Mouse (Mus musculus): ENCODE data around the gene Agr3.

Agr3 gene

GRCm38 (mm10) chr12:35983472-35983871 lies 58.1 kb downstream of the Agr3 start:
- DNase-seq (ENCODE audit: low read depth, low spot score), result no peak

GRCm38 (mm10) chr12:35984743-35985142 lies 59.3 kb downstream of the Agr3 start:
- no peak for DNase-seq (ENCODE audit: low read depth, low spot score)

GRCm38 (mm10) chr12:35992711-35993110 lies 67.3 kb downstream of the Agr3 start, which contains the start of gene Agr2:
TSS of gene Agr2 (plus strand) at chr12:35992907.
- no peak for DNase-seq (ENCODE audit: low read depth, low spot score)

DNA sequence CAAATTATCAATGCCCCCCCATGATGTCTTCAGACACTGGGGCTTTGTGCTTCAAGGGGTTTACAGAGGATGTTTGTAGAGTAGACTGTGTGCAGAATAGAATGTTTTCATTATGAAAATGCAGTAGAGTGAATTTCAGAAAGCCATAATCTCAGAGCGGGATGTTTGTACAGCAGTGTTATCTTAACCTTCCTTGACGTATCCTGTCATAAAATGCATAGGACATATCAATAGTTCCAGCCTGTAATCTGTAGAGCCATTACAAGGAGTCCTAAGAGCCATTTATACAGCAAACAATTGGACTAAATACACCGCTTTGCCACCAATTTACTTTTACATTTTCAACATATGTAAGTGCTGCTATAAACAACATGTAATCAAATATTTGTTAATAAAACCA lies 68.2 kb downstream of the Agr3 start:
- DNase-seq (ENCODE audit: low read depth, low spot score), result no peak

- DNase-seq (ENCODE audit: low read depth, low spot score), result no peak
Measured at GRCm38 (mm10) chr12:35994098-35994497, 68.7 kb downstream of the Agr3 start.

DNA sequence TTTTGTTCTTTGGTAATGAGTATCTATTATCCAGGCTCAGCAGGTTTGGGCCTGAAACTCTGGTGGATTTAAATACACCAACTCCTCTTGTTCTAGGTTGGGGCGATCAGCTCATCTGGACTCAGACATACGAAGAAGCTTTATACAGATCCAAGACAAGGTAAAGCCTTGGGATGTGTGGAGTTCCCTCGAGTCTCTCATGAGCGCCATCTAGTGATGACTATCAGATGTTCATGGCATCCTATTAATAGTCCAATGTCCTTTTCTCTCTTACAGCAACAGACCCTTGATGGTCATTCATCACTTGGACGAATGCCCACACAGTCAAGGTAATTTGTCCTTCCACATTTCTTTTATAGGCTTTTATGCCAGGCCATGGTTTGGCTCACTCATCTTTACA lies 70.4 kb downstream of the Agr3 start:
- DNase-seq (ENCODE audit: low read depth, low spot score), result peak; percentile 77

Measured in ZHBTc4 (cell line).